Mouse (Mus musculus): ENCODE results near the gene Tacr2.

The Tacr2 gene

GRCm38 (mm10) chr10:62306483-62306882, 54.2 kb downstream of the Tacr2 start:
- no peak for DNase-seq

- DNase-seq = peak; percentile 46 to 68
These were observed 56.8 kb downstream of the Tacr2 start for GRCm38 (mm10) chr10:62308896-62309491.

GRCm38 (mm10) chr10:62309593-62309992, 57.4 kb downstream of the Tacr2 start:
- DNase-seq = peak in 1 of 2 experiments; percentile 44

GRCm38 (mm10) chr10:62310259-62311039, 58.2 kb downstream of the Tacr2 start:
- no peak for DNase-seq

- peak; percentile 80 to 83 for DNase-seq
These were observed 59.2 kb downstream of the Tacr2 start for GRCm38 (mm10) chr10:62311464-62311863.

GRCm38 (mm10) chr10:62313140-62313539, 60.9 kb downstream of the Tacr2 start:
- no peak for DNase-seq

GRCm38 (mm10) chr10:62313885-62314424, 61.7 kb downstream of the Tacr2 start:
- peak; percentile 76 to 78 for DNase-seq

All from kidney, postnatal 36 days (tissue).